Mouse (Mus musculus) embryonic fibroblast, embryonic 13.5 days (primary cell): ENCODE results near the gene Syn3. TPM values are rescaled to one million over a fixed set of nuclear protein-coding genes. Genes with fewer than 3 reads are reported as not detected.
"Not testable (repeated sequence)": the region's sequence is repeated elsewhere in the genome, so short reads cannot be mapped to it uniquely, and the experiment has no call there.

Experiments used
- H3K27ac ChIP-seq: 2 replicates; pipeline ENCODE4 v1.5.1; 2012; ENCODE audit warnings: low read length, control low read depth, inconsistent platforms; ENCODE audit not compliant: insufficient read depth
- H3K4me1 ChIP-seq: 2 replicates; pipeline ENCODE4 v1.6.1; 2011; ENCODE audit warnings: low read length; ENCODE audit not compliant: control insufficient read depth, insufficient read depth
- H3K4me3 ChIP-seq: 2 replicates; pipeline ENCODE4 v1.5.1; 2011; ENCODE audit warnings: mild to moderate bottlenecking, control low read depth, low read length; ENCODE audit not compliant: insufficient read depth
- CTCF ChIP-seq: IDR thresholded peaks from 2 replicates; pipeline ENCODE4 v1.5.1; 2011; ENCODE audit warnings: mild to moderate bottlenecking, control low read depth, low read length, moderate library complexity, borderline replicate concordance; ENCODE audit not compliant: insufficient read depth
- POLR2A ChIP-seq: IDR thresholded peaks from 2 replicates; pipeline ENCODE4 v1.6.1; 2011; ENCODE audit warnings: low read depth, mild to moderate bottlenecking, control low read depth, low read length, moderate library complexity
- polyA plus RNA-seq: library from polyadenylated mRNA; stranded (reverse); fragments of >200 nt; gene quantifications from 2 replicates; pipeline ENCODE4 v1.2.4, GENCODE M21; 2011; ENCODE audit warnings: low read depth; ENCODE audit not compliant: missing spikeins, insufficient read length

Gene Syn3
- polyA plus RNA-seq, 1 experiment, result 1.4 TPM

DNA sequence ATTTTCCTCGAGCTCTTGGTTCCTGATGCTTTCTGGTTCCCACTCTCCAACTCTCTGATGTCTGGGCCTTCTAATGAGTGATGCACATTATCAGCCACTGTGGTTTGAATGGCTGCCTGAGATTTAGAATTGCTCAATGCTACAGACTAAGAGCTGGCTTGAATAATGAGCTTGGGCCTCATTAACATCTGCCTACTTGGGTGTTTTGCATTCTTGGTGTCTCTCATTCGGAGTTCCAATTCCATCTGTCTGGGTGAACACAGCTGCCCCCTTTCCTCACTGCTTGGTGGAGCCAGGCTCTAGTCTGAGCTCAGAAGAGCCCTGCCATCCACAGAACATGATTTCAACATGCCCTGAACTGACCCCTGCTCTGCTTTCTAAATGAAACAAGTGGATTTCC, 108.8 kb downstream of the Syn3 start:
- Histone ChIP-seq H3K27ac (peak overlapping the region; percentile 77), H3K4me1 (no peaks in the 10 kb centered on the region), H3K4me3 (no peak overlapping the region)
- TF ChIP-seq POLR2A (no peak), CTCF (no peak)

DNA sequence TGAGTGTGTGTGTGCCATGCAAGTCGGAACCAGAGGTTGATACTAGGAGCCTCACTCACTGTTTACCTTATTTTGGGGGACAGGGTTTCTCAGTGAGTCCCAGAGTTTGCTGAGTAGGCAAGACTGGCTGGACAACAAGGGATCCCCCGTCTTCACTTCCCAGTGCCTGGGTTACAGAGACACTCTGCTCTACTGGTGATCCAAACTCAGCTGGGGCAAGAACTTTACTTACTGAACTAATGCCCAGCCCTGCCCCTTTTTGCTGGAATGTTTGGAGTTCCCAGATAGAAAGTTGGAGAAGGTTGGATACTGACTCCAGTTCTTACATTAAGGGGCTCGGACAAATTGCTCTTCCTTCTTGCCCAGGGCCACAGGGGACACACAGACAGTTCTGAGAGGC, 109.3 kb downstream of the Syn3 start:
- peak overlapping the region; percentile 77 for H3K27ac ChIP-seq
- TF ChIP-seq POLR2A (no peak), CTCF (no peak)
- H3K4me3 ChIP-seq, result no peak overlapping the region
- no peaks in the 10 kb centered on the region for H3K4me1 ChIP-seq

- H3K4me3 ChIP-seq, result no peak overlapping the region
- TF ChIP-seq CTCF (no peak), POLR2A (no peak)
- no peaks in the 10 kb centered on the region for H3K4me1 ChIP-seq
- peak overlapping the region; percentile 77; the same call in 1 of the 2 replicates for H3K27ac ChIP-seq
Measured at GRCm38 (mm10) chr10:86388803-86389202, 109.9 kb downstream of the Syn3 start.

DNA sequence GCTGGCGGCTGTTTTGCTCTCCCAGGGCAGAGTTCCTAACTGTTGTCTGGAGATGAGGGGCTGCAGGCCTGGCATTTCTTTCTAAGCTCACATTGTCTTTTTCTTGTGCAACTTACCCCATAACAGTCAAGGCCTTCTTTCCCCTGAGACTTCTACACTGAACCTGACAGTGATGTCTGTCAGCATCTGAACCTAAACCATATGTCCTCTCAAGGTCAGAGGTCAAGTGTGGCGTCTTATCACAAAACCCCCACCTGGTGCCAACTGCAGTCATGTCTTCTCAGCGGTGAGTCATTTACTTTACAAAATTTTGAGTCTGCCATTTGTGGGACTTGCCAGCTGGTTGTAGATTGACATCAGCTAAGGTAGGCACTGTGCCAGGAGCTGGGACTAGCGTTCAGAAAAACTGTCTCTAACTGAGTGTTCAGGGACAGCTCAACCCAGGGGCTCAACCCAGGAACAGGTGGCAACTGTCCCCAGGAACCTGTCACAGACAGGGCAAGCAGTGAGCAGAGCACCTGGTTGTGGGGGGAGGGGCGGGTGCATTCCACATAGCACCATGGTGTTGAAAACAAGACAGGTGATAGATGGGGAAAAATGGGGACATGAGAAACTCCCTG, 110.8 kb downstream of the Syn3 start:
- no peak overlapping the region for H3K27ac ChIP-seq
- no peaks in the 10 kb centered on the region for H3K4me1 ChIP-seq
- TF ChIP-seq POLR2A (no peak), CTCF (no peak)
- H3K4me3 ChIP-seq, result no peak overlapping the region

DNA sequence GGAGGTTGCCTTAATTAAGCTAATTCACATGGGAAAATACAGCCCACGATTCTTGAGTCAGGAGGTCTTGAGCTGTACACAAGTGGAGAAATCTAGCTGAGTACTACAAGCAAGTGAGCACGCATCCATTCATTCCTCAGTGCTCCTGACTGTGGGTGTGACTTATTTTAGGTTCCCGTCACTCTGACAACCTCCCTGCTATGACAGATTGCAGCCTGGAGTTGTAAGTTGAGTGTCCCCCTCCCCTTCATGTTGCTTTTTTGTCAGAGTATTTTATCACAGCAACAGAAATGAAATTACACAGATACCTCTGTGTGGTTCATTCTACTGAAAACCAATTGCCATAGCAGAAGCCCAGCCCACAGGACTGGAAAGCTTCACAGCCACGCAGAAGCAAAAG, 112.5 kb downstream of the Syn3 start:
- no peaks in the 10 kb centered on the region for H3K4me1 ChIP-seq
- no peak overlapping the region for H3K4me3 ChIP-seq
- TF ChIP-seq POLR2A (no peak), CTCF (no peak)
- no peak overlapping the region for H3K27ac ChIP-seq

DNA sequence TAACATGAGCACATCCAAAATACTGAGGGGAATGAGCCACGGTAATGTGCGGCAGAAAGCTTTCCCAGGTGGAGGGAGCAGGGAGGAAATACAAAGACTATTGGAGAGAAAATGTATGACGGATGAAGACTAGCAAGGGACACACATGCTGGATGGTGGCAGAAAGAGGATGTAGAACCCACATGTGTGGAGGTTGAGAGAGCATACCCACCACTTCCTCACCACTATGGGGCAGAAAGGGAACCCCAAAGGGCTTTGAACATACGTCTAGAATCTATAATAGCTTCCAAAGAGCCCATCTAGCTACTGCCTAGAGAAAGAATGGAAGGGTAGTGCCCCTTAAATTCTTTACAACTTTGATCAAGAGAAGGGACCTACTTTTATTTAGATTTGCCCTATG, 113.0 kb downstream of the Syn3 start:
- TF ChIP-seq CTCF, result no peak
- no peak for TF ChIP-seq POLR2A
- H3K27ac ChIP-seq, result no peak overlapping the region
- no peaks in the 10 kb centered on the region for H3K4me1 ChIP-seq
- H3K4me3 ChIP-seq, result no peak overlapping the region

GRCm38 (mm10) chr10:86384655-86385054, 114.0 kb downstream of the Syn3 start:
- Histone ChIP-seq H3K4me3 (no peak overlapping the region), H3K4me1 (no peaks in the 10 kb centered on the region), H3K27ac (no peak overlapping the region)
- TF ChIP-seq POLR2A (no peak), CTCF (no peak)

- Histone ChIP-seq H3K4me3 (no peak overlapping the region), H3K4me1 (no peaks in the 10 kb centered on the region), H3K27ac (no peak overlapping the region)
- no peak for TF ChIP-seq CTCF
- TF ChIP-seq POLR2A, result no peak
Measured at GRCm38 (mm10) chr10:86381922-86382260, 116.8 kb downstream of the Syn3 start.

DNA sequence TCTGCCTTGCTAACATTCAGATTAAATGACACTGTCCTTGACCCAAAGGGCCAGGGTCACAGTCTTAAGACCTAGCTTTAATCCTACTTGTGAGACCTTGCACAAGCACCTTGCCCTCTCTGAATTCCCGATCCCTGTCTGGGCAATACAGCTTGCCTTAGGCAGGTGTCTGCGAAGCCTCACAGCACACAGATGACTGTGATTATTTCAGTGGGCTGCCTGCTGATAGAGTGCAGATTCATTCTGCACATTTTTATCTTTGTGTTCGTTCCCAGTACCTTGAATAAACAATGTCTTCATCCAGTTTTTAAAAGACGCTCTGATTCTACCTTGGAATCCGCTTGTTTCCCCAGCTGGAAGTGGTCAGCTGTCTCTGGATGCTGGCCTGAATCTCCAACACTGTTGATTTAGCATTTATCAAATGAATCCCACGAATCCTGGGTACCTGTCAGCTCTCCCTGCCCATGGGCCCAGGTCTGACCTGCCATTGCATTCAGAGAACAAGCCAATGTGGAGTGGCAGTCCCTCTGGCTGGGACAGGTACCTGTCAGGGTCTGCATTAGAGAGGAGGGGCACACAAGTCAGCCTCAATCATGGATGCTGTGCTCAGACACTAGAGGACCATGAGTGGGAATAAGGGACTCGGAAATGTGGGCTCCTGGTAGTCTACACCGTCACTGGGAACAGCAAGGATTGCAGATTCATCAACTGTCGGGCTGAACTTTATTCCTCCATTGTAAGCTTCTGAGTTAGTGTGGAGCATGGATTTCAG, 117.4 kb downstream of the Syn3 start:
- no peak overlapping the region for H3K4me3 ChIP-seq
- H3K27ac ChIP-seq, result no peak overlapping the region
- TF ChIP-seq POLR2A (no peak), CTCF (no peak)
- no peaks in the 10 kb centered on the region for H3K4me1 ChIP-seq

- H3K4me1 ChIP-seq, result no peaks in the 10 kb centered on the region
- TF ChIP-seq POLR2A, result no peak
- TF ChIP-seq CTCF, result no peak
- no peak overlapping the region for H3K4me3 ChIP-seq
- no peak overlapping the region for H3K27ac ChIP-seq
Measured at GRCm38 (mm10) chr10:86380626-86381025, 118.1 kb downstream of the Syn3 start.

DNA sequence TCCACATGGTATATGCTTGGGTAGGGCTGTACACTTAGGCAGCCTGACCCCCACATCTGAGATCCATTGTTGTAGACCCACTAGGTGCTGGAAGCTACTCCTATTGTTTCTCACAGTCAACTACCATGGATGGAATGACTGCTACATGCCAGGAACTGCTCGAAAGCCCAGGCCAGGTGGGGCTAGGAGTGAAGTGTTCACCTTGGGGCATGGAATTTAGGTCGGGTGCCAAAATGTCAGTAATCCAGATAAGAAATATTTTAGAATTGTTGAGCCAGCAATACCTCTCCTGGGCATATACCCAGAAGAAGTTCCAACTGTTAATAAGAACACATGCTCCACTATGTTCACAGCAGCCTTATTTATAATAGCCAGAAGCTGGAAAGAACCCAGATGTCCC, 119.9 kb downstream of the Syn3 start:
- H3K27ac ChIP-seq, H3K4me3 ChIP-seq, H3K4me1 ChIP-seq: not testable (repeated sequence)
